Mouse (Mus musculus) midbrain, embryonic 16.5 days (tissue): Measurements from ENCODE around the gene Atf3. TPM values are rescaled to one million over a fixed set of nuclear protein-coding genes. Genes with fewer than 3 reads are reported as not detected.
A peak's percentile ranks its signal among the peaks of the same experiment; 100 is the strongest.

Experiments used
- ATAC-seq: fragments of 200-750 bp; cut with Nextera tagmentation; 2 replicates; pipeline ENCODE4 v1.8.0; 2017; ENCODE audit warnings: moderate TSS enrichment
- H3K27ac ChIP-seq: fragments of 300-500 bp; sonication (generic); 2 replicates; pipeline ENCODE4 v1.5.1; 2014; ENCODE audit warnings: mild to moderate bottlenecking, low read length, mixed read lengths
- H3K27me3 ChIP-seq: fragments of 300-500 bp; sonication (generic); 2 replicates; pipeline ENCODE4 v1.6.1; 2014; ENCODE audit warnings: low read depth, low read length, mixed read lengths; ENCODE audit not compliant: control insufficient read depth, insufficient read depth
- H3K36me3 ChIP-seq: fragments of 300-500 bp; sonication (generic); 2 replicates; pipeline ENCODE4 v1.6.1; 2014; ENCODE audit warnings: mild to moderate bottlenecking, low read length, moderate library complexity, mixed read lengths; ENCODE audit not compliant: control insufficient read depth, insufficient read depth
- H3K4me1 ChIP-seq: fragments of 300-500 bp; sonication (generic); 2 replicates; pipeline ENCODE4 v1.6.1; 2014; ENCODE audit warnings: mild to moderate bottlenecking, low read length, mixed read lengths; ENCODE audit not compliant: control insufficient read depth, insufficient read depth
- H3K4me2 ChIP-seq: fragments of 300-500 bp; sonication (generic); 2 replicates; pipeline ENCODE4 v1.6.1; 2014; ENCODE audit warnings: mild to moderate bottlenecking, low read length, mixed read lengths
- H3K4me3 ChIP-seq: fragments of 300-500 bp; sonication (generic); 2 replicates; pipeline ENCODE4 v1.5.1; 2014; ENCODE audit warnings: low read depth, mild to moderate bottlenecking, low read length, moderate library complexity, mixed read lengths
- H3K9ac ChIP-seq: fragments of 300-500 bp; sonication (generic); 2 replicates; pipeline ENCODE4 v1.6.1; 2014; ENCODE audit warnings: low read depth, low read length, mixed read lengths
- H3K9me3 ChIP-seq: fragments of 300-500 bp; sonication (generic); replicated peaks from 2 replicates; pipeline ENCODE4 v1.6.1; 2014; ENCODE audit warnings: mild to moderate bottlenecking, low read length, mixed read lengths; ENCODE audit not compliant: control insufficient read depth, poor library complexity, severe bottlenecking
- WGBS: fragments of 180-500 bp; shearing (Covaris S2); extraction: QIAGEN DNeasy Blood & Tissue Kit; methylation state at CpG from one replicate; pipeline ENCODE4 v1.1.7; 2014; 5-methylcytosine and 5-hydroxymethylcytosine counted together
- polyA plus RNA-seq: library from polyadenylated mRNA; unstranded; fragments of >200 nt; fragmentation: Nextera tagmentation; extraction: Ambion mirVana; gene quantifications from 2 replicates; pipeline ENCODE4 v1.2.1, GENCODE M21; 2015

Gene Atf3
- polyA plus RNA-seq, 1 experiment from 2014 or later = 1.6 TPM

- no peak overlapping the region for H3K4me3 ChIP-seq
- H3K4me2 ChIP-seq = no peak overlapping the region
- no peak overlapping the region for H3K9ac ChIP-seq
- no peak for ATAC-seq
- H3K9me3 ChIP-seq = no peaks in the 10 kb centered on the region; the same call in 1 of the 2 replicates
- no peaks in the 10 kb centered on the region for H3K36me3 ChIP-seq
- no peaks in the 10 kb centered on the region for H3K27me3 ChIP-seq
- H3K4me1 ChIP-seq = no peaks in the 10 kb centered on the region
- no peak overlapping the region for H3K27ac ChIP-seq
- WGBS = 59% methylated on average over 5 of the region's 5 CpGs
Observed at GRCm38 (mm10) chr1:191132240-191132639, 85.6 kb downstream of the Atf3 start.

GRCm38 (mm10) chr1:191131692-191132091 is 86.1 kb downstream of the Atf3 start:
- WGBS = 86% methylated on average over 2 of the region's 2 CpGs
- H3K4me2 ChIP-seq = no peak overlapping the region

DNA sequence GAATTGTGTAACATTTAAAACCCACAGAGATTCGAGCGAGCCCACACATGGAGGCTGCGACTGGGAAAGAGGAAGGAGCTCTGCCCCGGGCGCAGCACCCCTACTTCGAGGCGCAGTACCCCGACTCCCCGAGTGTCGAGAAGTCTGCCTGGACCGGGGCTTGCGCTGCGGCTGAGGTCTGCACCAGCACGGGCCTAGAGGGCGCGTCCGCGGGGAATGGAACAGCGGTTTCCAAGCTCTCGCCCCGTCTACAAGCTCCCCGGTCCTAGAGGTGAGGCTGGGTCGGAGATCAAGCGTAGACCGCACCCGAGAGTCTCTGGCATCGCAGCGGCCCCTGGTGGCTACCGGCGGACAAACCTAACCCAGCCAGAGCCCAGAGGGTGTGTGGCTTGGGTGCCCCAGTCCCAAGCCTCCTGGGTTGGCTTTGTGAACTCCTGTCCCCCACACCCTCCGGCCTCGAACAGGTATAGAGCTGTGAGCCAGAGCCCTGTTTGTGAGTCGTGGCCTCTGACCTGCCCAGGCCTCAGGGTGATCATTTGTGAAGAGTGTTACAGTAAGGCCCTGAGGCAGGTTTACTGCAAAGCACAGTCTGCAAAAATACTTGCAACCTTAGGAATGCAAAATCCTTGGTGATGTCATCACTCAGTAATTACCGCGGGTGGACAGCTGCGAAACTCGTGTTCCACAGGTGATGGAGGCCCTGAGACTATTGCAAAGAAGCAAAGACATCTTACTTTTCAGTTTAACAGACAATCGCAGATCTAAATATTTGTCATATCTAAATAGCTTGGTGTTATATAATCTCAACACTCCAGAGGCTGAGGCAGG is 91.8 kb downstream of the Atf3 start:
- WGBS = 17% methylated on average over 38 of the region's 38 CpGs
- H3K9me3 ChIP-seq = no peaks in the 10 kb centered on the region; the same call in 1 of the 2 replicates
- H3K36me3 ChIP-seq = no peaks in the 10 kb centered on the region
- H3K4me3 ChIP-seq = no peak overlapping the region
- no peaks in the 10 kb centered on the region; the same call in 1 of the 2 replicates for H3K27me3 ChIP-seq
- no peak overlapping the region for H3K27ac ChIP-seq
- no peak; the same call in 1 of the 2 replicates for ATAC-seq
- no peaks in the 10 kb centered on the region for H3K4me1 ChIP-seq
- H3K9ac ChIP-seq = no peak overlapping the region
- peak overlapping the region; percentile 54 for H3K4me2 ChIP-seq

More at GRCm38 (mm10) chr1:191131692-191132091, 86.1 kb downstream of the Atf3 start:
- Histone ChIP-seq H3K27ac (no peak overlapping the region), H3K9me3 (no peaks in the 10 kb centered on the region; the same call in 1 of the 2 replicates), H3K4me3 (no peak overlapping the region), H3K9ac (no peak overlapping the region), H3K36me3 (no peaks in the 10 kb centered on the region), H3K27me3 (no peaks in the 10 kb centered on the region; the same call in 1 of the 2 replicates), H3K4me1 (no peaks in the 10 kb centered on the region)
- no peak for ATAC-seq

- WGBS = 67% methylated on average over 4 of the region's 4 CpGs
- Histone ChIP-seq H3K4me3 (no peak overlapping the region), H3K27me3 (no peaks in the 10 kb centered on the region; the same call in 1 of the 2 replicates), H3K9me3 (no peaks in the 10 kb centered on the region), H3K9ac (no peak overlapping the region), H3K36me3 (no peaks in the 10 kb centered on the region), H3K4me2 (no peak overlapping the region), H3K27ac (no peak overlapping the region), H3K4me1 (no peaks in the 10 kb centered on the region)
- ATAC-seq = no peak
Observed at GRCm38 (mm10) chr1:191124288-191124687, 93.6 kb downstream of the Atf3 start.

- Histone ChIP-seq H3K4me2 (no peak overlapping the region), H3K4me1 (no peaks in the 10 kb centered on the region), H3K9ac (no peak overlapping the region), H3K9me3 (no peaks in the 10 kb centered on the region), H3K36me3 (no peaks in the 10 kb centered on the region), H3K27ac (no peak overlapping the region), H3K4me3 (no peak overlapping the region), H3K27me3 (no peaks in the 10 kb centered on the region; the same call in 1 of the 2 replicates)
- WGBS = 85% methylated on average over 2 of the region's 2 CpGs
- ATAC-seq = no peak
Observed at GRCm38 (mm10) chr1:191123696-191124095, 94.1 kb downstream of the Atf3 start.

GRCm38 (mm10) chr1:191122744-191123143 is 95.1 kb downstream of the Atf3 start:
- Histone ChIP-seq H3K36me3 (no peaks in the 10 kb centered on the region), H3K9me3 (no peaks in the 10 kb centered on the region), H3K27ac (no peak overlapping the region), H3K9ac (no peak overlapping the region), H3K4me2 (no peak overlapping the region), H3K4me3 (no peak overlapping the region), H3K27me3 (no peaks in the 10 kb centered on the region; the same call in 1 of the 2 replicates), H3K4me1 (no peaks in the 10 kb centered on the region)
- 70% methylated on average over 3 of the region's 3 CpGs for WGBS
- no peak for ATAC-seq

Other genes with a start within 250 kb of the Atf3 start
- gene Vash2, start 238.7 kb downstream of the Atf3 start, polyA plus RNA-seq = 83.8 and 86.5 TPM in 2 replicates
- gene Flvcr1, start 191.9 kb downstream of the Atf3 start, polyA plus RNA-seq = 7.8 and 7.9 TPM in 2 replicates
- not detected in 2 replicates for gene Spata45, start 181.4 kb downstream of the Atf3 start, polyA plus RNA-seq
- gene Tatdn3, start 155.1 kb downstream of the Atf3 start, polyA plus RNA-seq = 14.1 and 16.7 TPM in 2 replicates
- gene Nsl1, start 155.0 kb downstream of the Atf3 start, polyA plus RNA-seq = 2.4 and 3.2 TPM in 2 replicates
- gene Batf3, start 120.2 kb downstream of the Atf3 start, polyA plus RNA-seq = 0.80 and 1.6 TPM in 2 replicates
- gene Fam71a, start 53.2 kb downstream of the Atf3 start, polyA plus RNA-seq = not detected in 2 replicates
- 121 and 139 TPM in 2 replicates for gene Nenf, start 100.2 kb upstream of the Atf3 start, polyA plus RNA-seq
- 41.0 and 43.0 TPM in 2 replicates for gene Tmem206, start 107.9 kb upstream of the Atf3 start, polyA plus RNA-seq
- gene Ppp2r5a, start 185.2 kb upstream of the Atf3 start, polyA plus RNA-seq = 6.5 and 6.6 TPM in 2 replicates